Mouse (Mus musculus): ENCODE results near the gene Gm20604.

DNA sequence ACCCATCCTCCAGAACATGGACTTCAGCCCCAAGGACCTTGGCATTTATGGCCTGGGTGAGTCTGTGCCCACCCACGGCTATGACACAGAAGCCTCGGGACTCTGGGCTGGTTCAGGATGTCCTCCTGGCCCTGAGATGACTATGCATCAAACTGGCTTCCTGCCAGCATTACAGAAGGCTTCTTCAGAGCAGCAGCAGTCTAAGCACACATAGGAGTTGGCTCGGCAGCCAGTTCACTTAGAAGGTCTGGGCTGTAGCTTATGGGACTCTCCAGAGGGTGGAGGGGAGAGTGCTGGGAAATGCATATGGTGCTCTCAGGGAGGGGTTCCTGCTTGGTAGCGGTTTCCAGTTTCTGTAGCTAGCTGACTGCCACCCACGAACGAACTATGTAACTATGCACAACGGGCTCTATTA lies 32.7 kb downstream of the Gm20604 start:
- TF ChIP-seq CTCF (IDR thresholded peaks at IDR 0.05; ENCODE audit: low read depth, low read length) (no peak), POLR2A (IDR thresholded peaks at IDR 0.05; ENCODE audit: borderline replicate concordance, low read depth, low read length) (no peak)

Measured in bone marrow macrophage, adult 2 months (primary cell).